Mouse (Mus musculus): ENCODE measurements at regions not wholly inside any gene's neighbourhood (a gene's known extent, or its start where the extent isn't known, plus 50 kb on each side); places are given as distances from the start of the nearest gene placed in this dataset.
A peak's percentile ranks its signal among the peaks of the same experiment; 100 is the strongest.

- DNase-seq, result no peak
- intact Hi-C loops (cut with DNase I; ENCODE audit: low total_unique reads), result loop anchor here (10.0 kb wide), 1 partner anchor 62 kb away; no protein-coding TSS in a partner anchor
These were observed 56.6 kb upstream of the Cpsf6 start for GRCm38 (mm10) chr10:117436308-117436874.

- no peak for DNase-seq
- intact Hi-C loops (cut with DNase I; ENCODE audit: low total_unique reads), result loop anchor here (10.0 kb wide), 1 partner anchor 61 kb away; no protein-coding TSS in a partner anchor
These were observed 55.9 kb upstream of the Cpsf6 start for GRCm38 (mm10) chr10:117435734-117436121.

- intact Hi-C loops (cut with DNase I; ENCODE audit: low total_unique reads), result loop anchor here (10.0 kb wide), 1 partner anchor 60 kb away; no protein-coding TSS in a partner anchor
- peak; percentile 87 for DNase-seq
These were observed 55.3 kb upstream of the Cpsf6 start for GRCm38 (mm10) chr10:117434871-117435733.

- DNase-seq, result no peak
- intact Hi-C loops (cut with DNase I; ENCODE audit: low total_unique reads), result loop anchor here (10.0 kb wide), 1 partner anchor 60 kb away; no protein-coding TSS in a partner anchor
These were observed 54.6 kb upstream of the Cpsf6 start for GRCm38 (mm10) chr10:117434293-117434842.

GRCm38 (mm10) chr10:117433547-117434292 lies 53.9 kb upstream of the Cpsf6 start:
- intact Hi-C loops (cut with DNase I; ENCODE audit: low total_unique reads), result loop anchor here (10.0 kb wide), 1 partner anchor 59 kb away; no protein-coding TSS in a partner anchor
- DNase-seq, result no peak

- intact Hi-C loops (cut with DNase I; ENCODE audit: low total_unique reads), result loop anchor here (10.0 kb wide), 1 partner anchor 58 kb away; no protein-coding TSS in a partner anchor
- DNase-seq, result no peak
These were observed 53.2 kb upstream of the Cpsf6 start for GRCm38 (mm10) chr10:117432871-117433546.

- intact Hi-C loops (cut with DNase I; ENCODE audit: low total_unique reads), result loop anchor here (10.0 kb wide), 1 partner anchor 58 kb away; no protein-coding TSS in a partner anchor
- peak; percentile 73 for DNase-seq
These were observed 52.6 kb upstream of the Cpsf6 start for GRCm38 (mm10) chr10:117432415-117432814.

- intact Hi-C loops (cut with DNase I; ENCODE audit: low total_unique reads), result loop anchor here (10.0 kb wide), 1 partner anchor 57 kb away; no protein-coding TSS in a partner anchor
These were observed 52.0 kb upstream of the Cpsf6 start for GRCm38 (mm10) chr10:117431850-117432249.

GRCm38 (mm10) chr10:117431086-117431619 lies 51.3 kb upstream of the Cpsf6 start:
- DNase-seq, result no peak
- intact Hi-C loops (cut with DNase I; ENCODE audit: low total_unique reads), result loop anchor here (10.0 kb wide), 1 partner anchor 56 kb away; no protein-coding TSS in a partner anchor

More at GRCm38 (mm10) chr10:117431850-117432249, 52.0 kb upstream of the Cpsf6 start:
- DNase-seq, result no peak

- DNase-seq, result no peak
- intact Hi-C loops (cut with DNase I; ENCODE audit: low total_unique reads), result loop anchor here (10.0 kb wide), 1 partner anchor 56 kb away; no protein-coding TSS in a partner anchor
These were observed 50.5 kb upstream of the Cpsf6 start for GRCm38 (mm10) chr10:117430224-117430884.

- DNase-seq, result no peak
- intact Hi-C loops (cut with DNase I; ENCODE audit: low total_unique reads), result loop anchor here (10.0 kb wide), 1 partner anchor 55 kb away; no protein-coding TSS in a partner anchor
These were observed 49.8 kb upstream of the Cpsf6 start for GRCm38 (mm10) chr10:117429459-117430183.

Measured in gastrocnemius, postnatal 14 days (tissue).